Mouse (Mus musculus) hindbrain, embryonic 14.5 days (tissue): Measurements from ENCODE around the gene Phactr2. TPM values are rescaled to one million over a fixed set of nuclear protein-coding genes. Genes with fewer than 3 reads are reported as not detected.

Source experiments
- ATAC-seq: fragments of 200-750 bp; cut with Nextera tagmentation; 2 replicates; pipeline ENCODE4 v1.8.0; 2017; ENCODE audit warnings: moderate number of reproducible peaks, mild to moderate bottlenecking, moderate TSS enrichment, moderate library complexity; ENCODE audit not compliant: low FRiP score
- DNase-seq: peaks from one replicate; pipeline ENCODE4 v3.0.0-alpha.2; 2015; ENCODE audit warnings: low spot score
- H3K27ac ChIP-seq: fragments of 300-500 bp; sonication (generic); 2 replicates; pipeline ENCODE4 v1.5.1; 2014; ENCODE audit warnings: mild to moderate bottlenecking, moderate library complexity
- H3K27me3 ChIP-seq: fragments of 300-500 bp; sonication (generic); 2 replicates; pipeline ENCODE4 v1.6.1; 2014; ENCODE audit warnings: mild to moderate bottlenecking, low read length, mixed read lengths; ENCODE audit not compliant: control insufficient read depth, insufficient read depth
- H3K36me3 ChIP-seq: fragments of 300-500 bp; sonication (generic); replicated peaks from 2 replicates; pipeline ENCODE4 v1.6.1; 2014; ENCODE audit not compliant: control insufficient read depth, insufficient read depth
- H3K4me1 ChIP-seq: fragments of 300-500 bp; sonication (generic); replicated peaks from 2 replicates; pipeline ENCODE4 v1.6.1; 2014; ENCODE audit warnings: antibody characterized with exemption, low read length, mixed read lengths; ENCODE audit not compliant: control insufficient read depth, insufficient read depth
- H3K4me2 ChIP-seq: fragments of 300-500 bp; sonication (generic); replicated peaks from 2 replicates; pipeline ENCODE4 v1.6.1; 2014; ENCODE audit warnings: mild to moderate bottlenecking, moderate library complexity
- H3K4me3 ChIP-seq: fragments of 300-500 bp; sonication (generic); replicated peaks from 2 replicates; pipeline ENCODE4 v1.5.1; 2014; ENCODE audit warnings: mild to moderate bottlenecking, low read length
- H3K9ac ChIP-seq: fragments of 300-500 bp; sonication (generic); 2 replicates; pipeline ENCODE4 v1.6.1; 2014
- H3K9me3 ChIP-seq: fragments of 300-500 bp; sonication (generic); 2 replicates; pipeline ENCODE4 v1.6.1; 2016; ENCODE audit warnings: low read length; ENCODE audit not compliant: control insufficient read depth
- whole genome bisulfite sequencing: fragments of 180-500 bp; shearing (Covaris S2); extraction: QIAGEN DNeasy Blood & Tissue Kit; methylation state at CpG from one replicate; pipeline ENCODE4 v1.1.7; 2014; 5-methylcytosine and 5-hydroxymethylcytosine counted together
- polyA plus RNA-seq: library from polyadenylated mRNA; unstranded; fragments of >200 nt; fragmentation: Nextera tagmentation; extraction: Ambion mirVana; gene quantifications from 2 replicates; pipeline ENCODE4 v1.2.1, GENCODE M21; 2014

Gene Phactr2
- polyA plus RNA-seq, 1 experiment from 2014 or later: 9.7 TPM

DNA sequence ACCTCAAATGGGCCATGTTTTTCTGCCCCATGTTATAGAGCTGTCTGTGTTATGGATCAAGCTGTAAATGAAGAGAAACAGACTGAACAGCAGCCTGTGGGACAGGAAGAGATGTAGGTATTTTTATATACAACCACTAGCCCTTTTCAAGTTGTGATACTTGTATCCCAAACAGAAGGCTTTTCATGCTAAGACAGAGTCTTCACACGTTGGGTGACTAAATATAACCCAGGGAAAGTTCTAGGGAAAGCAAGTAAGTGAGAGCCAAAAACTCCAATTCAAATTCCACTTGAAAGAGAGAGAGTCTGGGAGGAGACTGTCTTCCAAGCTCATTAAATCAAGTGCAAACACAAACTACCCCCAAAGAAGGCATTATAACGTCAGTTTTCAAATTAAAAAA, 223.9 kb downstream of the Phactr2 start:
- DNase-seq (no peak), ATAC-seq (no peak)
- Histone ChIP-seq H3K36me3 (no peaks in the 10 kb centered on the region), H3K4me2 (no peak overlapping the region), H3K27me3 (no peaks in the 10 kb centered on the region), H3K9me3 (no peaks in the 10 kb centered on the region), H3K9ac (no peak overlapping the region), H3K4me3 (no peak overlapping the region), H3K27ac (no peak overlapping the region), H3K4me1 (no peaks in the 10 kb centered on the region)
- 82% methylated on average over 2 of the region's 2 CpGs for WGBS

DNA sequence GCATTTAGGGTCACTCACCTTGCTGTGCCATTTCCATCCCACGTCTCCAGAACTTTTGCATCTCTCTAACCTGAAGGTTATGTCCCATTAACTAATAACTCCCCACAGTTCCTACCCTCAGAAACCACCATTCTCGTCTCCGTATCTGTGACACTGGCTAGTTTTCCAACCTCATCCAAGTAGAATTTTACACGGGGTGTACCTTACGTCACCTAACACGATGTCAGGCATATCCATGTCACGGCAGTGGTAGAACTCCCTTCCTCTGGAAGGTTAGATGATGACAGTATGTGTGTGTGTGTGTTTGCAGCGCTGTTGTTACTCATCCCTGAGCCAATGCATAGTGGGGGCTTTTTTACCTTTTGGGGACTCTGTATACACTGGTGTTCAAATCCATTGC, 225.1 kb downstream of the Phactr2 start:
- no peak overlapping the region for H3K9ac ChIP-seq
- no peak overlapping the region for H3K4me3 ChIP-seq
- no peak overlapping the region for H3K4me2 ChIP-seq
- ATAC-seq (no peak), DNase-seq (no peak)
- 96% methylated on average over 8 of the region's 8 CpGs for WGBS
- no peaks in the 10 kb centered on the region for H3K4me1 ChIP-seq
- no peaks in the 10 kb centered on the region for H3K27me3 ChIP-seq
- no peak overlapping the region for H3K27ac ChIP-seq
- H3K36me3 ChIP-seq: no peaks in the 10 kb centered on the region; the same call in 1 of the 2 replicates
- H3K9me3 ChIP-seq: no peaks in the 10 kb centered on the region

DNA sequence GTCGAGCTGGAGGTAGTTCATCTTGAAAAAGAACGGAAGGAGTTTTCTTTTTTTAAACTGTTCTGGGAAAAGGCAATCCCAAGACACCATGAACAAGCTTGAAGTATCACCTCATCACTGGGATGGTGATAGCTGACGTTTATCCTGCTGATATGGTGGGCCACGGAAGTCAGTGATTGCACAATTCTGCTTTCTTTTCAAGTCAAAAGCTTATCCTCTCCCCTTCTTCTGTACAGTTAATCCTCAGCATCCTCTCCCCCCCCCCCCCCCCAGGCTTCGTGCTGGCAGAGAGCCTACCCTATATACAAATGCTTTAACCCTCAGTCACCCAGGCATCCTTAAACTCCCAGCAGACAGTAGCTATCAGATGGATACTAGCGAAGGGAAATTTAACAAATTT, 228.5 kb downstream of the Phactr2 start:
- H3K4me2 ChIP-seq: no peak overlapping the region
- H3K27me3 ChIP-seq: no peaks in the 10 kb centered on the region
- H3K36me3 ChIP-seq: no peaks in the 10 kb centered on the region; the same call in 1 of the 2 replicates
- no peak overlapping the region for H3K4me3 ChIP-seq
- no peaks in the 10 kb centered on the region for H3K9me3 ChIP-seq
- no peak overlapping the region for H3K9ac ChIP-seq
- H3K4me1 ChIP-seq: no peaks in the 10 kb centered on the region
- DNase-seq (no peak), ATAC-seq (no peak)
- WGBS: 76% methylated on average over 5 of the region's 6 CpGs
- H3K27ac ChIP-seq: no peak overlapping the region

DNA sequence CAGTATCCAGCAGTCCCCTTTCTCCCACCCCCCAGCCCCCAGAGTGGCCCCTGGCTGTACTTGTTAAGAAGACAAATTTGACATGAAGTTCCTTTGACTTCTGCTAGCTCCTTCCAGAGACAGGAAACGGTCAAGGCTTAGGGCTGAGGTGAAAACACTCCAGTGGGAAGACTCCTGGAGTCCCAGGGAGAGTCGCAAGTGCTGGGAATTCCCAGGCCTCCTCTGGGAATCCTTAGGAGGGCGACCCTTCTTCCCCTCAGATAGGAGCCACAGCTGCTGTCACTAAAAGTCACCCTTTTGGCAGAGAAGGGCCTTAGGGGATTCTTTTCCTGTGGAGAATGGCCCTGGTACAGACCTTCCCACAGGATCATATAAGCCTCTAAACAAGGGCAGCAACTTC, 230.0 kb downstream of the Phactr2 start:
- H3K9ac ChIP-seq: no peak overlapping the region
- no peaks in the 10 kb centered on the region; the same call in 1 of the 2 replicates for H3K36me3 ChIP-seq
- H3K4me3 ChIP-seq: no peak overlapping the region
- no peaks in the 10 kb centered on the region for H3K9me3 ChIP-seq
- ATAC-seq (no peak), DNase-seq (no peak)
- no peaks in the 10 kb centered on the region for H3K4me1 ChIP-seq
- H3K4me2 ChIP-seq: no peak overlapping the region
- WGBS: 56% methylated on average over 3 of the region's 3 CpGs
- H3K27me3 ChIP-seq: no peaks in the 10 kb centered on the region
- no peak overlapping the region for H3K27ac ChIP-seq

DNA sequence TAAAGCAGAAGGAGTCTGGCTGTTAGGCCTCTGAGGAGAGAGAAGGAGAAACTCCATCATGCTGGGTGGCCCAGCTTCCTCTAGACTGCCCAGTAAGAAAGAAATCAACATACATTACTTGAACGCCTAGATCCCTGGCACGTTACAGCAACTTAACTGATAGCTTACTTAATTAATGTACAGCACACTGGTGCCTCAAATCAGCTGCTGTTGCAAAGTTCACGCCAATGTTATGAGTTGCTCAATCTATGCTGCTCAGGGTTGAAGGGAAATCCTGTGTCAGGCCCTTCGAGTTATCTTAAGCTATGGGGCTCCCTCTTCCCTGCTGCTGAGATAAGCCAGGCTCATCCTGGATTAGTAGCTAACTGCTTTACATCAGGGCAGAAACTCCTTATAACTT, 233.8 kb downstream of the Phactr2 start:
- no peak for ATAC-seq
- no peaks in the 10 kb centered on the region for H3K9me3 ChIP-seq
- WGBS: 77% methylated on average over 4 of the region's 4 CpGs
- H3K4me2 ChIP-seq: no peak overlapping the region
- no peaks in the 10 kb centered on the region for H3K27me3 ChIP-seq
- H3K4me3 ChIP-seq: no peak overlapping the region
- H3K27ac ChIP-seq: no peak overlapping the region
- H3K9ac ChIP-seq: no peak overlapping the region
- no peak for DNase-seq
- no peaks in the 10 kb centered on the region; the same call in 1 of the 2 replicates for H3K36me3 ChIP-seq
- H3K4me1 ChIP-seq: no peaks in the 10 kb centered on the region

DNA sequence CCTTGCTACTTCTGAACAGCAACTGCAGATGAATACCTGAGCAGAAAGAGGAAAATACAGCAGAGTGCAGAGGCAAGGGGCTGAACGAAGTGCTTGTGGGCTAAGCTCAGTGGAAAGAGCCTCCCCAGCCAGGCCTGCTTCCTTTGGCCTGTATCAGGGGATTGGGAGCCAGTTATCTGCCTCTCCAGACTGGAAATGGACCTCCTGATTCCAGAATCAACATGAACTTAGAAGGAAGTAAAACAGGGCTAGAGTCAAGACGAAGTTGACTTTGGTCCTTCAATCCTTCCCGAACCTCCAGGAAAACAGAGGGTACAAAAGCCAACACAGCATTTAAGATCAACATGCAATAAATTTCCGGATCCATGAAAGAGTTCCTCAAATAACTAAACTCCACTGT, 236.0 kb downstream of the Phactr2 start:
- Histone ChIP-seq H3K27ac (no peak overlapping the region), H3K4me2 (no peak overlapping the region), H3K27me3 (no peaks in the 10 kb centered on the region), H3K4me3 (no peak overlapping the region), H3K9ac (no peak overlapping the region), H3K4me1 (no peaks in the 10 kb centered on the region), H3K9me3 (no peaks in the 10 kb centered on the region), H3K36me3 (no peaks in the 10 kb centered on the region)
- WGBS: 95% methylated on average over 4 of the region's 4 CpGs
- ATAC-seq: no peak
- DNase-seq: no peak

DNA sequence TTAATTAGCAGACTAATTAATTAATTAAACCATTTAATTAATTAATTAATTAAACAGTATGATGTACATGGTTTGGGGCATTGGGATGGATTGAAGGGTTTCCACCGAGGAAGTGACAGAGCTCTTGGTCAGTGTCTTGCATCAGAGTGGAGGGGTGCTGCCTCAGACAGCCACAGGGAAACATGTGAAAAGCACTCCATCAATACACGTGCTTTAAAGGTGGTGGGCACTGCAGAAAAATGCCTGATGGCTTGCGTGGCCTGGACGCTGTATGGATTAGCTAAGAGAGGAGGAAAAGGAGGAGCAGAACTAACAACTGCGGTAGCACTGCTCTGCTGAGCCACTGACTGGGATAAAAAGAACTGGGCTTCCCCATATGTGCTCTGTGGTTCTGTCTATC, 237.3 kb downstream of the Phactr2 start:
- Histone ChIP-seq H3K27ac (no peak overlapping the region), H3K9ac (no peak overlapping the region), H3K9me3 (no peaks in the 10 kb centered on the region), H3K4me3 (no peak overlapping the region), H3K27me3 (no peaks in the 10 kb centered on the region), H3K4me2 (no peak overlapping the region), H3K36me3 (no peaks in the 10 kb centered on the region), H3K4me1 (0 out of 2 replicates have a peak, but pooled peaks cover 5% of the 10 kb centered on the region)
- ATAC-seq: no peak
- 80% methylated on average over 5 of the region's 5 CpGs for WGBS
- no peak for DNase-seq

DNA sequence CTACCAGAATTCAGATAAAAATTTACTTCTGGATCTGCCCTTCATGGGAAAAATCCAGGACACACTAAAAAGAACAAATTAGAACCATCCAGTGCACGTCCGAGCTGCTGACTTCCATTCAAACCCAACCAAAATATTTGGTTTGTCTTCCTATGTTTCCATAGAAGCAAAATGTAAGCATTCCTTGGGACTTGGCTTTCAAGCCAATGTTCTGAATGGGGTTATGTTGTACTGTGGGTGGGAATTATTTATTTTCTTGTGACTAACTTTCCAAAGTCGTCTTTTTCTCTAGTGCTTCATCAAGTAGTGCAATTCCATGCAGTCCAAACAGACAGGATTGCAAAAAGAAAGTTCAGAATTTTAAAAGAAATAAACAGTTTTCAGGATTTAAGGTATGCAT, 239.7 kb downstream of the Phactr2 start:
- 58% methylated on average over 3 of the region's 3 CpGs for WGBS

DNA sequence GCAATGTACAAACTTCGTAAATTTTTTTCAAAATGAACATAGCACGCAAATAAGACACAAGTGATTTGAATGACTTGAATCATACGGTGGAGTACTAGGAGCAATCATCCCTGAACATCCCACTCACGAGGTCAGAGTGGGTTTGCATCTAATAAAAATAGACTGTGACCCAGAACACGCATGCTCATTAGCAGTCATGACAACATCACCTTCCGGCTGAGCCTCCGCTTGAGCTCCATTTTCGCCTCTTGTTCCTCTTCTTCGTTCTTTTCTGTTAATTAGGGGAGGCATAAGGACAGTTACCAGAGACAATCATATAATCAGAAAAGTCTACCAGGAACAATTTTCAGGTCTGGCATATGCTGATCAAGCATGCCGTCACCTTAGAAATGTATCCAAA, 240.3 kb downstream of the Phactr2 start:
- H3K27ac ChIP-seq: no peak overlapping the region
- 0 out of 2 replicates have a peak, but pooled peaks cover 5% of the 10 kb centered on the region for H3K4me1 ChIP-seq
- H3K27me3 ChIP-seq: no peaks in the 10 kb centered on the region
- no peak overlapping the region for H3K9ac ChIP-seq
- ATAC-seq (no peak), DNase-seq (no peak)
- WGBS: 62% methylated on average over 10 of the region's 10 CpGs
- H3K4me3 ChIP-seq: no peak overlapping the region
- H3K36me3 ChIP-seq: no peaks in the 10 kb centered on the region
- no peaks in the 10 kb centered on the region for H3K9me3 ChIP-seq
- H3K4me2 ChIP-seq: no peak overlapping the region

More for the DNA sequence above, 239.7 kb downstream of the Phactr2 start:
- Histone ChIP-seq H3K9me3 (no peaks in the 10 kb centered on the region), H3K4me2 (no peak overlapping the region), H3K4me1 (0 out of 2 replicates have a peak, but pooled peaks cover 5% of the 10 kb centered on the region), H3K27ac (no peak overlapping the region), H3K9ac (no peak overlapping the region), H3K4me3 (no peak overlapping the region), H3K27me3 (no peaks in the 10 kb centered on the region), H3K36me3 (no peaks in the 10 kb centered on the region)
- no peak for ATAC-seq
- DNase-seq: no peak

DNA sequence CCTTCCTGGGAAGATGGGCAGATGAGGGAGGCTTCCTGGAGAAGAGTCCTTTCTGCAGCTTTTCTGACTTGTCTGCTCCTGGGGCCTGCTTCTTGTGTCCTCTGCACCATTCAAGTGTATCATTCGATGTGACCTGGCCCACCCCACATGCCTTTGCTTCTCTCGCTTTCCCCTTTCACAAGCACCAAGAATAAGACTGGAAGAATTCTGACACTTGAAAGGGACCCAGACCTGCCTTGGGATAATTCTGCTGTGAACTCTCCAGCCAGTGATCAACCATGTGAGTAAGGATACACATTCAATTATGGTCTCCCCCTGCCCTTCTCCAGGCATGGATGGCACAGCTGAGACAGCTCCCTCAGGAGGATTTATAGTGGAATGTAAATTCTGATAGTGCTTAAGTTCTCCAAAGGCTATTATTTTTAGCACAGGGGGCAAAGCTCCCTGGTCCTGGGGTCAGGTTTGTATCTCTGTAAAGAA, 241.0 kb downstream of the Phactr2 start:
- Histone ChIP-seq H3K4me2 (no peak overlapping the region), H3K27me3 (no peaks in the 10 kb centered on the region), H3K9ac (no peak overlapping the region), H3K4me1 (0 out of 2 replicates have a peak, but pooled peaks cover 5% of the 10 kb centered on the region), H3K9me3 (no peaks in the 10 kb centered on the region), H3K27ac (no peak overlapping the region), H3K36me3 (no peaks in the 10 kb centered on the region), H3K4me3 (no peak overlapping the region)
- DNase-seq: no peak
- 46% methylated on average over 2 of the region's 2 CpGs for WGBS
- no peak for ATAC-seq
